Mouse (Mus musculus) lung, adult 2 months (tissue): ENCODE measurements around the gene Plce1. TPM values are rescaled to one million over a fixed set of nuclear protein-coding genes. Genes with fewer than 3 reads are reported as not detected.

Source experiments
- DNase-seq: peaks from one replicate; pipeline ENCODE4 v3.0.0; 2022
- H3K4me1 ChIP-seq: fragments of 200-500 bp; 2 replicates; pipeline ENCODE4 v1.6.1; 2011; ENCODE audit warnings: low read length; ENCODE audit not compliant: control insufficient read depth, insufficient read depth
- H3K4me3 ChIP-seq: fragments of 200-500 bp; replicated peaks from 2 replicates; pipeline ENCODE3; 2011; ENCODE audit warnings: low read depth, mild to moderate bottlenecking, control low read depth, low read length; ENCODE audit errors: extremely low read depth
- CTCF ChIP-seq: fragments of 200-500 bp; IDR thresholded peaks from 2 replicates; pipeline ENCODE4 v1.5.1; 2011; ENCODE audit warnings: mild to moderate bottlenecking, low read length, control low read depth; ENCODE audit not compliant: insufficient read depth
- POLR2A ChIP-seq: fragments of 200-500 bp; IDR thresholded peaks from 2 replicates; pipeline ENCODE4 v1.6.1; 2011; ENCODE audit warnings: low read depth, mild to moderate bottlenecking, control low read depth, low read length, borderline replicate concordance; ENCODE audit errors: extremely low read depth
- WGBS: fragments of 180-500 bp; shearing (Covaris S2); methylation state at CpG from one replicate; pipeline ENCODE4 v1.1.7; 2018; 5-methylcytosine and 5-hydroxymethylcytosine counted together
- polyA plus RNA-seq: library from polyadenylated mRNA; depleted of rRNA; stranded (reverse); fragments of >200 nt; gene quantifications from 2 replicates; pipeline ENCODE4 v1.2.3, GENCODE M21; 2012; rRNA removed

Gene Plce1
- polyA plus RNA-seq, 1 experiment = 9.0 TPM

DNA sequence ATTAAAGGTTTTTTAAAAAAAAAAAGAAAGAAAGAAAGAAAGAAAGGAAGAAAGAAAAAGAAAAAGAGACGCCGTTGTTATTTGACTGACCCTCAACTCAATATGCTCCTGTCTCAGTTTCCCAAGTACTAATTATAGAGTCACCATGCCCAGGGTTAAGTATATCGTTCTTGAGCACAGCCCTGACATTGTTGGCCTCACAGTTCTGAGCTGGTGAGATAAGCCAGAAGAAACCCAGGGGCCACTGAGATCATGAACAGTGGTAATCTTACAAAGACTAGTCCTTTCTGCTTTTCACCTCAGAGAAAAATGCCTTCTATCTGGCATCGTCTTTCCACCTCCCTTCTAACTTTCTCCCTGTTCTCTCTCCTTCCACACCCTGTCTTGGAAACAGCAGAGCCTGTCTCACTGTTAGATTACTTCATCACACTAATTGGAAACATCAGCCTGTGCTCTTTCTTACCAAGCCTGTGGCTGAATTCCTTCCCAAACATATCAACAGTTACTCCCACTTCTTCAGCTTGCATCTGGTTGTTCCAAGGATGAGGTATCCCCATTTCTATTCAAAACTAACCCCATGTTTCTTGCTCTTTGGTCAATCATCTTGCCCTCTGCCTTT lies 339.4 kb downstream of the Plce1 start:
- TF ChIP-seq CTCF (no peak), POLR2A (no peak)
- WGBS = 87% methylated on average over 4 of the region's 4 CpGs
- no peak for DNase-seq
- no peak overlapping the region for H3K4me3 ChIP-seq
- H3K4me1 ChIP-seq = peaks cover 6% of the 10 kb centered on the region

- no peak for DNase-seq
- no peak overlapping the region for H3K4me3 ChIP-seq
- TF ChIP-seq POLR2A (no peak), CTCF (no peak)
- WGBS = 30% methylated on average over 1 of the region's 1 CpGs
- no peaks in the 10 kb centered on the region for H3K4me1 ChIP-seq
Measured at GRCm38 (mm10) chr19:38833224-38833623, 352.3 kb downstream of the Plce1 start.

Other genes starting within 250 kb of the Plce1 start
- 0.12 and 0.25 TPM in 2 replicates for gene Lgi1, start 216.6 kb upstream of the Plce1 start, polyA plus RNA-seq
- 1.7 and 2.3 TPM in 2 replicates for gene Slc35g1, start 85.1 kb upstream of the Plce1 start, polyA plus RNA-seq